Mouse (Mus musculus) liver, embryonic 14 days (tissue): ENCODE measurements around the gene Slc44a1. TPM values are rescaled to one million over a fixed set of nuclear protein-coding genes. Genes with fewer than 3 reads are reported as not detected.

ENCODE experiments used
- polyA plus RNA-seq: library from polyadenylated mRNA; depleted of rRNA; stranded (reverse); fragments of >200 nt; gene quantifications from 2 replicates; pipeline ENCODE4 v1.2.3, GENCODE M21; 2012; rRNA removed

The Slc44a1 gene
- polyA plus RNA-seq = 8.8 and 9.3 TPM in 2 replicates

GRCm38 (mm10) chr4:53440010-53440815 is at the start of gene Slc44a1:
Gene Slc44a1 (plus strand): TSS chr4:53440413.

GRCm38 (mm10) chr4:53631316-53632010 is 191.2 kb downstream of the Slc44a1 start, which contains the start of gene Fsd1l:
Gene Fsd1l (plus strand): TSS chr4:53631471.

Other genes with a start within 250 kb of the Slc44a1 start
- 0.57 and 0.62 TPM in 2 replicates for gene Fsd1l, start 191.1 kb downstream of the Slc44a1 start, polyA plus RNA-seq